Mouse (Mus musculus) forebrain, embryonic 11.5 days (tissue): ENCODE data around the gene Ecel1. TPM values are rescaled to one million over a fixed set of nuclear protein-coding genes. Genes with fewer than 3 reads are reported as not detected.

Experiments
- ATAC-seq: fragments of 200-750 bp; cut with Nextera tagmentation; replicated peaks from 2 replicates; pipeline ENCODE4 v1.8.0; 2017; ENCODE audit warnings: moderate TSS enrichment; ENCODE audit not compliant: low FRiP score
- DNase-seq: peaks from one replicate; pipeline ENCODE4 v3.0.0-alpha.2; 2017; ENCODE audit warnings: low spot score
- H3K27ac ChIP-seq: fragments of 300-500 bp; sonication (generic); 2 replicates; pipeline ENCODE4 v1.5.1; 2014; ENCODE audit warnings: low read depth, low read length
- H3K27me3 ChIP-seq: fragments of 300-500 bp; sonication (generic); 2 replicates; pipeline ENCODE4 v1.6.1; 2014; ENCODE audit warnings: mild to moderate bottlenecking, low read length, mixed read lengths; ENCODE audit not compliant: control insufficient read depth, insufficient read depth
- H3K36me3 ChIP-seq: fragments of 300-500 bp; sonication (generic); 2 replicates; pipeline ENCODE4 v1.6.1; 2014; ENCODE audit warnings: mild to moderate bottlenecking, low read length, moderate library complexity, mixed read lengths; ENCODE audit not compliant: control insufficient read depth, insufficient read depth
- H3K4me1 ChIP-seq: fragments of 300-500 bp; sonication (generic); replicated peaks from 2 replicates; pipeline ENCODE4 v1.6.1; 2014; ENCODE audit warnings: low read length, mixed read lengths; ENCODE audit not compliant: control insufficient read depth, insufficient read depth
- H3K4me2 ChIP-seq: fragments of 300-500 bp; sonication (generic); 2 replicates; pipeline ENCODE4 v1.6.1; 2014; ENCODE audit warnings: low read depth, mild to moderate bottlenecking, low read length, moderate library complexity, mixed read lengths; ENCODE audit not compliant: severe bottlenecking
- H3K4me3 ChIP-seq: fragments of 300-500 bp; sonication (generic); 2 replicates; pipeline ENCODE4 v1.5.1; 2014; ENCODE audit warnings: low read depth, low read length
- H3K9ac ChIP-seq: fragments of 300-500 bp; sonication (generic); 2 replicates; pipeline ENCODE4 v1.6.1; 2014; ENCODE audit warnings: low read length
- H3K9me3 ChIP-seq: fragments of 300-500 bp; sonication (generic); 2 replicates; pipeline ENCODE4 v1.6.1; 2016; ENCODE audit warnings: low read length, mixed read lengths; ENCODE audit not compliant: control insufficient read depth
- WGBS: fragments of 180-500 bp; shearing (Covaris S2); extraction: QIAGEN DNeasy Blood & Tissue Kit; methylation state at CpG from one replicate; pipeline ENCODE4 v1.1.7; 2014; 5-methylcytosine and 5-hydroxymethylcytosine counted together
- polyA plus RNA-seq: library from polyadenylated mRNA; unstranded; fragments of >200 nt; fragmentation: Nextera tagmentation; extraction: Ambion mirVana; gene quantifications from 2 replicates; pipeline ENCODE4 v1.2.1, GENCODE M21; 2014

The Ecel1 gene
- polyA plus RNA-seq, 1 experiment from 2014 or later, result 6.2 TPM

DNA sequence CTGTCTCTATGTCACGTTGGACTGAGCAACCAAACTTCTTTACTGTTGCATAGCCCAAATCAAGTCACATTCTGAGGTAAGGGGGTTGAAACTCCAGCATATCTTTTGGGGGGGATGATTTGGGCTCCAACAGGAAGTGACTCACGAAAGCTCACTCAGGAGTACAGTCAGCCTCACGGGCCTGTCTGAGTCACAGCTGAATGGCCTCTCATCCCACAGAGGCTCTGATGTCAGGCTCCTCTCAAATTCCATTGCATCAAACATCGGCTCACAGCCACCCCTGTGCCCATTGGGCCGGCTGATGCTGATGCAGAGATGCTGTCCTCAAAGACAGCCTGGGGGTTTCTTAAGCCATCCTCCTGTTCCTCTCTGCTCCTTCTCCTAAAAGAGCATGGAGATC is 24.6 kb upstream of the Ecel1 start:
- Histone ChIP-seq H3K27me3 (peaks cover 18% of the 10 kb centered on the region), H3K27ac (no peak overlapping the region), H3K9me3 (no peaks in the 10 kb centered on the region), H3K4me3 (no peak overlapping the region), H3K36me3 (no peaks in the 10 kb centered on the region), H3K4me2 (no peak overlapping the region), H3K4me1 (peaks cover 4% of the 10 kb centered on the region; the same call in 1 of the 2 replicates), H3K9ac (no peak overlapping the region)
- WGBS, result 74% methylated on average over 5 of the region's 5 CpGs
- no peak for DNase-seq
- no peak for ATAC-seq

DNA sequence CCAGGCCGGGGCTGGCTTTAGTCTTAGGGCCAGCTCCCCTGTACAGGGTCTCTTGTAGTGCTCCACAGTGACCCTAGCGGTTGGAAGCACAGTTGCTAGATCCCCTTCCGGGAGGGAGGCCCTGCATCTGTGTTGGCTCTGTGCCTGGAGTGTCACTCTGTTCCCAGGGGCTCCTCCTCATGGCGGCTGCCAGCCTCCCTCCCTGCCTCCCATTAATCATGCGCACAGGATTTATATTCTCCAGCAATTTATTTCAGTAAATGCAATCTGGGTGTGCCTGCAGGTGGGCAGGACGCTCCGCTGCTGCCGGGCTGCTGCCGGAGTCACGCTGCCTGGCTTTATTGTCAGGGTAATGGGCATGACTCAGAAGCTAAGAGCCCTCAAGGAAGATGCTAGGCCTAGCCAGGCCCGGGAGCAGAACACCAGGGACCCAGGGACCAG is 19.6 kb upstream of the Ecel1 start:
- H3K9ac ChIP-seq, result no peak overlapping the region; the same call in 1 of the 2 replicates
- H3K36me3 ChIP-seq, result no peaks in the 10 kb centered on the region
- H3K27ac ChIP-seq, result no peak overlapping the region
- no peak overlapping the region for H3K4me3 ChIP-seq
- H3K9me3 ChIP-seq, result no peaks in the 10 kb centered on the region
- no peaks in the 10 kb centered on the region; the same call in 1 of the 2 replicates for H3K27me3 ChIP-seq
- H3K4me1 ChIP-seq, result 0 out of 2 replicates have a peak, but pooled peaks cover 4% of the 10 kb centered on the region
- ATAC-seq, result peak; percentile 88
- WGBS, result 19% methylated on average over 11 of the region's 11 CpGs
- H3K4me2 ChIP-seq, result no peak overlapping the region
- DNase-seq, result peak; percentile 78

- DNase-seq, result peak; percentile 86
- 0 out of 2 replicates have a peak overlapping the region, but pooled peaks have one; percentile 18 for H3K4me2 ChIP-seq
- WGBS, result 23% methylated on average over 28 of the region's 28 CpGs
- H3K9ac ChIP-seq, result no peak overlapping the region
- no peaks in the 10 kb centered on the region for H3K36me3 ChIP-seq
- 0 out of 2 replicates have a peak, but pooled peaks cover 7% of the 10 kb centered on the region for H3K4me1 ChIP-seq
- no peak overlapping the region for H3K27ac ChIP-seq
- no peaks in the 10 kb centered on the region for H3K9me3 ChIP-seq
- ATAC-seq, result 0 out of 2 replicates have a peak, but pooled peaks have one; percentile 23
- no peak overlapping the region for H3K4me3 ChIP-seq
- H3K27me3 ChIP-seq, result no peaks in the 10 kb centered on the region; the same call in 1 of the 2 replicates
These were observed 18.0 kb upstream of the Ecel1 start for GRCm38 (mm10) chr1:87174006-87174955.

DNA sequence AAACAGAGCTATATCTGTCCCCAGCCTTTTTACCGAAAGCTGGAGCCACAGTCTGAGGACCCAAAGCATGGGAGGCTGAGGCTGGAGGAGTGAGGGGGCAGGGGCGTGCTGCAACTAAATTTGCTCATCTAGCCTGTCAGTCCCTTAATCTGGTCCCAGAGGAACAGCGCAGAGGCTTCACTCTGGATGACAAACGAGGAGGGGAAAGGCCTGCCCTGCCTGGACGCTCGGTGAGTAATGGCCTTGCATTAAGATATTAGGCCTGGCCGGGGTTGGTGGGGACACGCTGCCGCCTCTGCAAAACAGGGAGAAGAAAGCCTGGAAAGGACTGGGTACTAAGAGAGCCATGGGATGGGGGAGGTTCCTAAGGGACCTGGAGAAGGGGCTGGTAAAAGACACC is 16.0 kb upstream of the Ecel1 start:
- Histone ChIP-seq H3K27me3 (no peaks in the 10 kb centered on the region; the same call in 1 of the 2 replicates), H3K36me3 (no peaks in the 10 kb centered on the region), H3K27ac (no peak overlapping the region), H3K4me2 (no peak overlapping the region), H3K4me3 (no peak overlapping the region), H3K4me1 (0 out of 2 replicates have a peak, but pooled peaks cover 7% of the 10 kb centered on the region), H3K9me3 (no peaks in the 10 kb centered on the region), H3K9ac (no peak overlapping the region)
- no peak for ATAC-seq
- DNase-seq, result no peak
- 49% methylated on average over 9 of the region's 9 CpGs for WGBS

- Histone ChIP-seq H3K4me3 (no peak overlapping the region), H3K4me2 (no peak overlapping the region), H3K27me3 (no peaks in the 10 kb centered on the region; the same call in none of the 2 replicates), H3K9me3 (no peaks in the 10 kb centered on the region), H3K27ac (no peak overlapping the region), H3K4me1 (0 out of 2 replicates have a peak, but pooled peaks cover 7% of the 10 kb centered on the region), H3K9ac (no peak overlapping the region), H3K36me3 (no peaks in the 10 kb centered on the region)
- no peak for ATAC-seq
- WGBS, result 97% methylated on average over 1 of the region's 1 CpGs
- DNase-seq, result no peak
These were observed 15.0 kb upstream of the Ecel1 start for GRCm38 (mm10) chr1:87171312-87171711.

DNA sequence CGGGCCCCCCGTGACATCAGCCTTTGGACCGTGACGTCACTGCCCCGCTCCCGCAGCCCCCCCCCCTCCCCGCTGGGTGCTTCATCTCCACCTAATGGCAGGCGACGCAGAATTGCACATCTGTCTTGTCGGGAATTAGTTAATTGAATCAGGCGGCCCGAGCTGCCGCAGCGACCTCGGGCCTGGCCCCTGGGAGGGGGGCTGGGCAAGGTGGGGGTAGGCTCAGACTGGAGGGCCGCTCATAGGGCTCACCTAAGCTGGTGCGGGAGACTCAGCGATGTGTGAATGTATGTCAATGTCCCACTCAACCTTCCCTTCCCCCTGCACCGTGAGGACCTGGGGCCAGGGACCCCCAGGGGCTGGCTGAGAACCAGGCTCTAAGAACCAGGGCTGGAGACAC is 14.1 kb upstream of the Ecel1 start:
- Histone ChIP-seq H3K4me1 (0 out of 2 replicates have a peak, but pooled peaks cover 7% of the 10 kb centered on the region), H3K4me3 (no peak overlapping the region), H3K27me3 (no peaks in the 10 kb centered on the region; the same call in none of the 2 replicates), H3K9ac (peak overlapping the region; percentile 23), H3K36me3 (no peaks in the 10 kb centered on the region), H3K4me2 (0 out of 2 replicates have a peak overlapping the region, but pooled peaks have one; percentile 11), H3K27ac (no peak overlapping the region), H3K9me3 (no peaks in the 10 kb centered on the region)
- peak; percentile 62 for DNase-seq
- peak; percentile 15; the same call in 1 of the 2 replicates for ATAC-seq
- WGBS, result 8% methylated on average over 19 of the region's 19 CpGs

- Histone ChIP-seq H3K27ac (no peak overlapping the region), H3K36me3 (no peaks in the 10 kb centered on the region), H3K9ac (no peak overlapping the region), H3K4me3 (no peak overlapping the region), H3K4me2 (no peak overlapping the region), H3K27me3 (no peaks in the 10 kb centered on the region; the same call in 1 of the 2 replicates), H3K9me3 (no peaks in the 10 kb centered on the region), H3K4me1 (no peaks in the 10 kb centered on the region)
- DNase-seq (no peak), ATAC-seq (peak; percentile 29; the same call in 1 of the 2 replicates)
- WGBS, result 48% methylated on average over 9 of the region's 9 CpGs
These were observed 8.5 kb upstream of the Ecel1 start for GRCm38 (mm10) chr1:87164796-87165184.

DNA sequence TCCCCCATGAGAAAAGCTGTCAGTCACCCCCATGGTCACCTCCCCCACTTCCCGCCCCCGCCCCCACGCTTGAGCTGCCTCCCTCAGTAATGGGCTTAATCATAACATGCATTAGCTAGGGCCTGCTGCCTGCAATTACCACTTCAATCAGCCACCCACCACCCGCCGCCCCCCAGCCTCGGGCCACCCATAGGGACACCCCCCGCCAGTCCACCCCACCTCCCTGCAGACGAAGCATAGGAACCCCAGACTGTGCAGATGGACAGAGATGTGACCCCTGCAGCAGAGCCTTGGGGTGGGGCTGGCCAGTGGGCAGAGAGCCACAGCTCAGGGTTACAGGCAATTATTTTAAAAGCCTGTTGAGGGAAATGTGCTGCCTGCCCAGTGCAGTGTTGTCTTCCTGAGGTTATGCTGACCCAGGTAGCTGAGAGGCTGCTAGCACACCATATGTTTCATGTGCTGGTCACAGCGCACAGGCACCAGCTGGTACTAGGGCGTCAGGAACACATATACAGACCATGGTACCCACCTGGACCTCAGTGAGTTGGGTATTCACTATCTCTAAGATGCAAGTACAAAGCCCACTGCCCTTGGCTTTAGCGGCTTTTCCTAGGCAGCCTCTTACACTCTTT is 8.0 kb upstream of the Ecel1 start:
- peak; percentile 49; the same call in 1 of the 2 replicates for ATAC-seq
- DNase-seq, result no peak
- Histone ChIP-seq H3K27me3 (no peaks in the 10 kb centered on the region; the same call in 1 of the 2 replicates), H3K4me3 (no peak overlapping the region), H3K9me3 (no peaks in the 10 kb centered on the region), H3K4me2 (no peak overlapping the region), H3K4me1 (no peaks in the 10 kb centered on the region), H3K9ac (no peak overlapping the region), H3K36me3 (no peaks in the 10 kb centered on the region), H3K27ac (no peak overlapping the region)
- WGBS, result 53% methylated on average over 11 of the region's 11 CpGs
